Mouse (Mus musculus) limb, embryonic 13.5 days (tissue): ENCODE measurements at regions not wholly inside any gene's neighbourhood (a gene's known extent, or its start where the extent isn't known, plus 50 kb on each side); places are given as distances from the start of the nearest gene placed in this dataset.
A peak's percentile ranks its signal among the peaks of the same experiment; 100 is the strongest.

Experiments
- ATAC-seq: fragments of 200-750 bp; cut with Nextera tagmentation; 2 replicates; pipeline ENCODE4 v1.8.0; 2017; ENCODE audit warnings: low read depth, moderate number of reproducible peaks, moderate TSS enrichment; ENCODE audit not compliant: low FRiP score
- H3K27ac ChIP-seq: fragments of 300-500 bp; sonication (generic); 2 replicates; pipeline ENCODE4 v1.5.1; 2015; ENCODE audit warnings: inconsistent platforms, mild to moderate bottlenecking, moderate library complexity
- H3K27me3 ChIP-seq: fragments of 300-500 bp; sonication (generic); 2 replicates; pipeline ENCODE4 v1.6.1; 2015; ENCODE audit warnings: mild to moderate bottlenecking, inconsistent platforms
- H3K36me3 ChIP-seq: fragments of 300-500 bp; sonication (generic); 2 replicates; pipeline ENCODE4 v1.6.1; 2015; ENCODE audit warnings: inconsistent platforms, mild to moderate bottlenecking, moderate library complexity
- H3K4me1 ChIP-seq: fragments of 300-500 bp; sonication (generic); 2 replicates; pipeline ENCODE4 v1.6.1; 2015; ENCODE audit warnings: inconsistent platforms
- H3K4me2 ChIP-seq: fragments of 300-500 bp; sonication (generic); replicated peaks from 2 replicates; pipeline ENCODE4 v1.6.1; 2015; ENCODE audit warnings: inconsistent platforms, mild to moderate bottlenecking, moderate library complexity
- H3K4me3 ChIP-seq: fragments of 300-500 bp; sonication (generic); 2 replicates; pipeline ENCODE4 v1.5.1; 2015; ENCODE audit warnings: moderate library complexity, mild to moderate bottlenecking, inconsistent platforms
- H3K9ac ChIP-seq: fragments of 300-500 bp; sonication (generic); 2 replicates; pipeline ENCODE4 v1.6.1; 2015; ENCODE audit warnings: mild to moderate bottlenecking, inconsistent platforms
- H3K9me3 ChIP-seq: fragments of 300-500 bp; sonication (generic); 2 replicates; pipeline ENCODE4 v1.6.1; 2016; ENCODE audit warnings: inconsistent platforms
- WGBS: fragments of 180-500 bp; shearing (Covaris S2); methylation state at CpG from one replicate; pipeline ENCODE4 v1.1.7; 2015; 5-methylcytosine and 5-hydroxymethylcytosine counted together

DNA sequence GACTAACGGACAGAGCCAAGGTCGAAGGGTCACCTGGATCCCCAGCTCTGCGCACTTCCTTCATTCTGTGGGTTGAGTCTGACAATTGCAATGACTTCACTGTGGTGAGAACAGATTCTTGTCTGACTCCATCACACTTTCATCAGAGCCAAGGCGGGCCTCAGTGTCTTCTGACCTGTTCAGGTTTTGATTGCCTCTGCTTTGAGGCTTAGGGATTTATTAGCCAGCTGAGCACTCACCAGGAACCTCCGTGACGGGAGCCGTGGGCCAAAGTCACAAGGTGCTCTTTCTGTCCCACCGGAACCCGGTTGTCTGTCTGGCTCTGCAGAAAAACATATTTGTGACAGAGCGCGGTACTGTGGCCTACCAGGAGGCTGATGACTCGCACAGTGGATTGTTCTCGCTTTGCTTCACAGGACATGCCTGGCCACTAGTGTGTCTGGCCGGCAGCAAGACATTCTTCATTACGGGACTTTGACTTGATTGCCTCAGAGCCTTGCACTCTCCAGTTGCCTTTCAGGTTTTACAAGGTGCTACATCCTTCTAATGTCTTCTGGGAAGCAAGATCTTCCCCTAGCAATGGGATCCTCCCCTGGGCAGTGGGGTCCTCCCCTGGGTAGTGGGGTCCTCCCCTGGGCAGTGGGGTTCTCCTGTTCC is 114.9 kb upstream of the Prickle1 start:
- Histone ChIP-seq H3K4me1 (peaks cover 64% of the 10 kb centered on the region), H3K9ac (no peak overlapping the region), H3K9me3 (no peaks in the 10 kb centered on the region), H3K4me3 (no peak overlapping the region), H3K27ac (no peak overlapping the region), H3K36me3 (no peaks in the 10 kb centered on the region), H3K4me2 (peak overlapping the region; percentile 25; the same call in 1 of the 2 replicates), H3K27me3 (no peaks in the 10 kb centered on the region)
- ATAC-seq = no peak
- 50% methylated on average over 15 of the region's 15 CpGs for whole genome bisulfite sequencing

GRCm38 (mm10) chr15:93706366-93706930 is 110.8 kb upstream of the Prickle1 start:
- ATAC-seq = peak; percentile 67; the same call in 1 of the 2 replicates
- H3K4me1 ChIP-seq = peaks cover 53% of the 10 kb centered on the region
- H3K4me2 ChIP-seq = no peak overlapping the region
- H3K27ac ChIP-seq = peak overlapping the region; percentile 28; the same call in 1 of the 2 replicates
- WGBS = 42% methylated on average over 11 of the region's 11 CpGs
- no peak overlapping the region for H3K4me3 ChIP-seq
- H3K27me3 ChIP-seq = no peaks in the 10 kb centered on the region
- no peak overlapping the region for H3K9ac ChIP-seq
- no peaks in the 10 kb centered on the region for H3K9me3 ChIP-seq
- H3K36me3 ChIP-seq = no peaks in the 10 kb centered on the region

DNA sequence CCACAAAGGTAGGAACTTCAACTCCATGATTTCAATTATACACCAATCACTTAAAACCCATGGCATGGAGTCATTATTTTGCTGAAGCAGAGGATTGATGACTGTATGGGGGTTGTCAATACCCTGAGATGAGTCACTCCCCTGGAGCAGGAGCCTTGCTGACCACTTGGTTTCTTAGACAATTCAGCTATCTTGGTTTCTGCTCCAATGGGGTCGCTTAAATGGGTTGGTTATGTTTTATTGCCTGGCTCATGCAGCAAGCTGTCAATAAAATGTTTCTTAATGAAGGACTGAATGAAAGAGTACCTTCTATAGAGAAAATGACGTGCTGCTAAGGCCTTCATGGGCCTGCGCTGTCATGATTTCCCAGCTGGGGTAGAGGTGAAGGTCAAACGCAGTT is 110.0 kb upstream of the Prickle1 start:
- H3K4me3 ChIP-seq = no peak overlapping the region
- ATAC-seq = no peak
- H3K36me3 ChIP-seq = no peaks in the 10 kb centered on the region
- WGBS = 50% methylated on average over 4 of the region's 4 CpGs
- H3K27me3 ChIP-seq = no peaks in the 10 kb centered on the region
- no peak overlapping the region for H3K9ac ChIP-seq
- H3K4me2 ChIP-seq = no peak overlapping the region
- H3K27ac ChIP-seq = no peak overlapping the region
- H3K4me1 ChIP-seq = peaks cover 45% of the 10 kb centered on the region
- H3K9me3 ChIP-seq = no peaks in the 10 kb centered on the region

GRCm38 (mm10) chr15:93705109-93705508 is 109.4 kb upstream of the Prickle1 start:
- WGBS = 95% methylated on average over 1 of the region's 1 CpGs
- Histone ChIP-seq H3K9ac (no peak overlapping the region), H3K4me1 (peaks cover 44% of the 10 kb centered on the region), H3K27me3 (no peaks in the 10 kb centered on the region), H3K27ac (no peak overlapping the region), H3K36me3 (no peaks in the 10 kb centered on the region), H3K9me3 (no peaks in the 10 kb centered on the region), H3K4me3 (no peak overlapping the region), H3K4me2 (no peak overlapping the region)
- no peak for ATAC-seq

- no peak for ATAC-seq
- Histone ChIP-seq H3K4me1 (peaks cover 37% of the 10 kb centered on the region), H3K27ac (no peak overlapping the region), H3K4me3 (no peak overlapping the region), H3K4me2 (no peak overlapping the region), H3K9ac (no peak overlapping the region), H3K27me3 (no peaks in the 10 kb centered on the region), H3K36me3 (no peaks in the 10 kb centered on the region), H3K9me3 (no peaks in the 10 kb centered on the region)
- WGBS = 94% methylated on average over 10 of the region's 10 CpGs
These were observed 105.3 kb upstream of the Prickle1 start for GRCm38 (mm10) chr15:93701017-93701416.

DNA sequence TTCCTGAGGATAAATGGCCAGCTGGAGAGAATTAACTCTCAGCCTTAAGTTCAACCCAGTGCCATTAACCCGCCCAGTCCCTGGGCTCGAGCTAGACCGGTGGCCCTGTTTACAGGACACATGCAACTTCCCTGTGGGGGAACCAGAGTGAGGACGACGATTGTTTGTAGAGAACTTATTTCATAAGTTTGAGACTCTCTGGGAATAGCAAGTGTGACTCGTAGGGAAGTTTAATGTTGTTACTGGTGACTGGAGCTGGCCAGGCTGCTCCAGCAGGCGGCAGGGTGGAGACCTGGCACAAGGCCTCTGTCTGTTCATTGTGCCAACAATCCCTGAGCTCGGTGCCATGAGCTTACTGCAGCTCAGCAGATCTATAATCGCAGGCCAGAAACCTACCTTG is 104.3 kb upstream of the Prickle1 start:
- Histone ChIP-seq H3K4me3 (no peak overlapping the region), H3K9ac (no peak overlapping the region), H3K9me3 (no peaks in the 10 kb centered on the region), H3K27me3 (no peaks in the 10 kb centered on the region), H3K4me1 (peaks cover 29% of the 10 kb centered on the region), H3K27ac (no peak overlapping the region), H3K4me2 (no peak overlapping the region), H3K36me3 (no peaks in the 10 kb centered on the region)
- WGBS = 27% methylated on average over 9 of the region's 9 CpGs
- no peak for ATAC-seq

GRCm38 (mm10) chr15:93698182-93698822 is 102.6 kb upstream of the Prickle1 start:
- H3K4me3 ChIP-seq = no peak overlapping the region

GRCm38 (mm10) chr15:93690717-93691116 is 95.0 kb upstream of the Prickle1 start:
- 61% methylated on average over 6 of the region's 6 CpGs for WGBS
- H3K9me3 ChIP-seq = no peaks in the 10 kb centered on the region
- H3K27ac ChIP-seq = no peak overlapping the region
- no peak overlapping the region for H3K4me2 ChIP-seq
- no peak for ATAC-seq
- no peak overlapping the region for H3K9ac ChIP-seq
- no peak overlapping the region for H3K4me3 ChIP-seq
- H3K36me3 ChIP-seq = no peaks in the 10 kb centered on the region
- H3K27me3 ChIP-seq = no peaks in the 10 kb centered on the region
- no peaks in the 10 kb centered on the region for H3K4me1 ChIP-seq

More at GRCm38 (mm10) chr15:93698182-93698822, 102.6 kb upstream of the Prickle1 start:
- Histone ChIP-seq H3K9me3 (no peaks in the 10 kb centered on the region), H3K27me3 (no peaks in the 10 kb centered on the region), H3K9ac (no peak overlapping the region), H3K4me2 (peak overlapping the region; percentile 27), H3K36me3 (no peaks in the 10 kb centered on the region), H3K4me1 (peaks cover 29% of the 10 kb centered on the region), H3K27ac (no peak overlapping the region)
- WGBS = 36% methylated on average over 10 of the region's 10 CpGs
- ATAC-seq = peak; percentile 44; the same call in 1 of the 2 replicates

GRCm38 (mm10) chr15:93690011-93690410 is 94.3 kb upstream of the Prickle1 start:
- ATAC-seq = no peak
- no peak overlapping the region for H3K9ac ChIP-seq
- H3K4me2 ChIP-seq = no peak overlapping the region
- H3K27me3 ChIP-seq = no peaks in the 10 kb centered on the region
- H3K27ac ChIP-seq = no peak overlapping the region
- 91% methylated on average over 10 of the region's 10 CpGs for WGBS
- no peaks in the 10 kb centered on the region for H3K4me1 ChIP-seq
- H3K9me3 ChIP-seq = no peaks in the 10 kb centered on the region
- H3K36me3 ChIP-seq = no peaks in the 10 kb centered on the region
- H3K4me3 ChIP-seq = no peak overlapping the region

DNA sequence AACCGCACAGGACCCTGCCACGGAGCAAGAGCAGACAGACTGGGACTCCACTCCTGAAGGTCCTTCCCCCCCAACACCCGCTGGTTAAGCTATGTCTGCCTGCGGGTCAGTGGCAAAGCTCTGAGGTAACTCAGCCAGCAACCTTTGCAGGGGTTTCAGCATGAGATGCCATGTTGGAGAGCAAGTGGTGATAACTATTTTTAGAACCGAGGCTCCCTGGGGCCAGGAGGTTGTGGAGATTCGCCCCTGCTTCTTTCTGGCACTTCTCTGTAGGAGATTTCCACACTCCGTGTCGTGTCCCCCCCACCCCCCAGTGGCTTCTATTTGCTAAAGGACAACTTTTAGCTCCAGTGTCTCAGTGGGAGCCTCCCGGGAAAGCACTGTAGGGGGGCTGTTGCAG is 90.7 kb upstream of the Prickle1 start:
- no peak for ATAC-seq
- Histone ChIP-seq H3K9me3 (no peaks in the 10 kb centered on the region), H3K4me3 (no peak overlapping the region), H3K4me1 (no peaks in the 10 kb centered on the region), H3K4me2 (no peak overlapping the region), H3K36me3 (no peaks in the 10 kb centered on the region), H3K27me3 (no peaks in the 10 kb centered on the region), H3K9ac (no peak overlapping the region), H3K27ac (no peak overlapping the region)
- WGBS = 54% methylated on average over 9 of the region's 9 CpGs

DNA sequence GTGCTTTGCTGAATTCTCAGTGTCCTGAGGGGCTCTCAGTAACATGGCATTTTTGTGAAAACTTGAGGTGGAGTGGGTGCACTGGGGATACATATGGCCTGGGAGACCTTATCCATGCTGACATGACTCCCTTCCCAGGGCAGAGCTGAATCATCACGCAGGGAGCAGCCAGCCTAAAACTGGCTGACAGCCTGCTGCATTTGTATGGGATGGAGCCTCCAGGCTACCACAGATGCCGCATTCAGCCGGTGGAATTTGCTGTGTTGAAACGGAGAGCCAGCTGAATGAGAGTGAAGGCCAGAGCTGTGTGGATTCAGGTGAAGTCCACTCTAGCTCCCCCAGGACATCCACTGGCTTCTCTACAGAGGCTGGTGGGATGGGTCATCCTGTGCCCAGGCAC is 85.9 kb upstream of the Prickle1 start:
- Histone ChIP-seq H3K27me3 (no peaks in the 10 kb centered on the region), H3K9me3 (no peaks in the 10 kb centered on the region), H3K9ac (no peak overlapping the region), H3K4me3 (no peak overlapping the region), H3K36me3 (no peaks in the 10 kb centered on the region), H3K4me1 (no peaks in the 10 kb centered on the region), H3K4me2 (no peak overlapping the region), H3K27ac (0 out of 2 replicates have a peak overlapping the region, but pooled peaks have one; percentile 16)
- ATAC-seq = no peak
- WGBS = 67% methylated on average over 4 of the region's 4 CpGs

DNA sequence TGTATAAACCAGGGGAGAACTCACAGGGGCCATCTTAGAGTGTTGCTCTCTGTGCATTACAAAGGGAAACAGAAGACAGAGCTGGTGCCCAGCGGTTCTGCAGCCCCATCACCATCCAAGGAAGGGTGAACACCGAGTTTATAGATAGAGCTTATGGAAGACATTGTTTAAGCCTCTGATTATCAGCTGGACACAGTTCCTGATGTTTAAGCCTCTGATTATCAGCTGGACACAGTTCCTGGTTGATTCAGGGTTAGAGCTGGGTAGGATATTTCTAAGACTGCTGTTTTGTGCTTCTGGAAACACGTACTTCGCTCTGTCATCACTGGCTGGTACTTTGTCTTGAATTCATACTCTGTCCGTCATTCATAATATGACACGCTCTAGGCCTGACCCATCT is 79.9 kb upstream of the Prickle1 start:
- Histone ChIP-seq H3K9ac (no peak overlapping the region), H3K4me3 (no peak overlapping the region), H3K36me3 (no peaks in the 10 kb centered on the region), H3K4me2 (no peak overlapping the region), H3K9me3 (no peaks in the 10 kb centered on the region), H3K27ac (no peak overlapping the region), H3K4me1 (peaks cover 16% of the 10 kb centered on the region), H3K27me3 (no peaks in the 10 kb centered on the region)
- no peak for ATAC-seq
- WGBS = 95% methylated on average over 6 of the region's 6 CpGs
